Mouse (Mus musculus) left cerebral cortex, postnatal 25 days (tissue): ENCODE measurements around the gene Clec4e. TPM values are rescaled to one million over a fixed set of nuclear protein-coding genes. Genes with fewer than 3 reads are reported as not detected.

Experiments used
- total RNA-seq, 2 experiments: library from RNA; stranded (reverse); gene quantifications; 2 replicates each; pipeline ENCODE4 v1.2.3; 2021

Gene Clec4e
- total RNA-seq, 2 experiments from 2014 or later, result not detected

Other genes starting within 250 kb of the Clec4e start
- not detected for gene Clec4b1, start 239.9 kb downstream of the Clec4e start, total RNA-seq
- 1 to 10 TPM; 1.9 to 2.3 TPM for gene Clec4a2, start 183.4 kb downstream of the Clec4e start, total RNA-seq
- gene Clec4b2, start 117.0 kb downstream of the Clec4e start, total RNA-seq, result not detected
- gene Clec4n, start 60.0 kb downstream of the Clec4e start, total RNA-seq, result not detected
- not detected for gene Clec4d, start 27.8 kb downstream of the Clec4e start, total RNA-seq
- gene Vmn2r19, start 18.5 kb upstream of the Clec4e start, total RNA-seq, result not detected
- not detected for gene Vmn2r20, start 128.2 kb upstream of the Clec4e start, total RNA-seq
- gene Vmn2r21, start 243.5 kb upstream of the Clec4e start, total RNA-seq, result not detected